7 mouse cellular contexts compared by ENCODE assay signal in the genomic region with DNA sequence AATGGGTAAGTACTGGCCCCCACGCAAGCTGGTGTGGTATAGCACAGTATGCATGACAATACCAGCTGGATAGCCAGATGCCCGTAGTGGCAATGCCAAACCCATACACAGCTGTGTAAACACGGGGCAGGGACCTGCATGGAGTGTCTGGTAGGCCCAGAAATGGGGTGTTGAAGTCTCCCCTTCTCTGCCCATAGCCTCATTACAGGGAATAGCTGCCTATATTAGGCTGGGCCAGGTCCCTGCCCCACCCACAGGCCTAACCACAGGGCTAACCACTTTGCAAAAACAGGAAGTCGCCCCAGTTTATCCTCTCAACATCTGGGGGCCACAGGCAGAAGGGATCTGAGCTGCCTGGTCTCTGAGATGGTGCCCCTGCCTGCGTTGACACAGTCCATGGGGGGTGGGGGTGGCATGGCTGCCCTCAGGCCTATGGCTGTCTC. TPM values are rescaled to one million over a fixed set of nuclear protein-coding genes. Genes with fewer than 3 reads are reported as not detected.
DNase-seq lines count a peak whose midpoint lies in the region; ATAC-seq and TF ChIP-seq lines count a peak whose summit lies in the region.
"Not testable (repeated sequence)": the region's sequence is repeated elsewhere in the genome, so short reads cannot be mapped to it uniquely, and the experiment has no call there.

No protein-coding gene starts in this region.

- peak; percentile 46 for DNase-seq in CD4-positive, CD25-positive, alpha-beta regulatory T cell, adult 2 months (ENCODE audit: low read depth, low spot score)
- peak; percentile 44 to 67 for DNase-seq in spleen, adult 18-20 months
- peak; percentile 59 for DNase-seq in thymus, postnatal 14 days

- 2% methylated on average over 5 of the region's 5 CpGs for WGBS in bone marrow, adult 2 months
- 11% methylated on average over 5 of the region's 5 CpGs for WGBS in liver, embryonic 15.5 days (ENCODE audit: insufficient replicate concordance)

- not testable (repeated sequence) for H3K4me2 ChIP-seq in liver, embryonic 15.5 days

- H3K27me3 ChIP-seq in liver, embryonic 15.5 days = not testable (repeated sequence)

- not testable (repeated sequence) for H3K4me3 ChIP-seq in bone marrow, adult 2 months (replicated peaks; ENCODE audit: control insufficient read depth, low read depth, low read length); liver, embryonic 15.5 days (replicated peaks)

- TF ChIP-seq POLR2A in bone marrow, adult 2 months (IDR thresholded peaks at IDR 0.05; ENCODE audit: borderline replicate concordance, control insufficient read depth, low read depth, low read length) = not testable (repeated sequence)

- not testable (repeated sequence) for TF ChIP-seq CTCF in bone marrow, adult 2 months (IDR thresholded peaks at IDR 0.05; ENCODE audit: control insufficient read depth, insufficient read depth, low read length)

- not testable (repeated sequence) for H3K36me3 ChIP-seq in liver, embryonic 15.5 days (replicated peaks)

- H3K9me3 ChIP-seq in liver, embryonic 15.5 days (replicated peaks) = not testable (repeated sequence)

- peak; percentile 68 for ATAC-seq in inflammation-experienced regulatory T-cells, adult 6 months
- ATAC-seq in liver, embryonic 15.5 days (ENCODE audit: insufficient read depth) = peak; percentile 61
- ATAC-seq in megakaryocyte-erythroid progenitor cell, adult 5-6 weeks (replicated peaks; ENCODE audit: low FRiP score, low TSS enrichment, poor library complexity, severe bottlenecking) = peak; percentile 76

- peak overlapping the region; percentile 62 for H3K27ac ChIP-seq in bone marrow, adult 2 months (ENCODE audit: control insufficient read depth, insufficient read depth, low read depth, low read length, poor library complexity)
- 0 out of 2 replicates have a peak overlapping the region, but pooled peaks have one; percentile 24 for H3K27ac ChIP-seq in liver, embryonic 15.5 days (replicated peaks)

- peaks cover 14% of the 10 kb centered on the region for H3K4me1 ChIP-seq in bone marrow, adult 2 months (ENCODE audit: control insufficient read depth, insufficient read depth, low read length)
- peaks cover 19% of the 10 kb centered on the region for H3K4me1 ChIP-seq in liver, embryonic 15.5 days (replicated peaks)

- not testable (repeated sequence) for H3K9ac ChIP-seq in liver, embryonic 15.5 days

RNA-seq across cellular contexts. Expression of gene Alkbh4, which starts 13.2 kb away (rescaled TPM):
- 8.8 and 14.2 TPM in 2 replicates for polyA plus RNA-seq in bone marrow, adult 2 months (2011; ENCODE audit: insufficient read depth, insufficient read length, low replicate concordance, missing spikeins)
- polyA plus RNA-seq in inflammation-experienced regulatory T-cells, adult 6 months (2017; shearing (Covaris generic)) = 10 to 100 TPM; 51.3 to 63.3 (median 56.7) TPM
- 12.0 and 15.1 TPM in 2 replicates for polyA plus RNA-seq in liver, embryonic 15.5 days (2015; fragmentation: Nextera tagmentation; extraction: Ambion mirVana)
- total RNA-seq in megakaryocyte-erythroid progenitor cell, adult 5-6 weeks (2014; fragmentation: Nextera tagmentation) = 12.1 and 19.2 TPM in 2 replicates
- total RNA-seq in megakaryocyte-erythroid progenitor cell, adult 5-6 weeks (2017) = 8.1 and 8.5 TPM in 2 replicates

RNA-seq across cellular contexts. Expression of gene Lrwd1, which starts 13.3 kb away (rescaled TPM):
- 41.9 and 61.5 TPM in 2 replicates for polyA plus RNA-seq in bone marrow, adult 2 months (2011; ENCODE audit: insufficient read depth, insufficient read length, low replicate concordance, missing spikeins)
- 10 to 100 TPM; 37.0 to 37.7 (median 37.2) TPM for polyA plus RNA-seq in inflammation-experienced regulatory T-cells, adult 6 months (2017; shearing (Covaris generic))
- polyA plus RNA-seq in liver, embryonic 15.5 days (2015; fragmentation: Nextera tagmentation; extraction: Ambion mirVana) = 34.1 and 37.2 TPM in 2 replicates
- total RNA-seq in megakaryocyte-erythroid progenitor cell, adult 5-6 weeks (2014; fragmentation: Nextera tagmentation) = 64.7 and 67.4 TPM in 2 replicates
- 47.7 and 49.6 TPM in 2 replicates for total RNA-seq in megakaryocyte-erythroid progenitor cell, adult 5-6 weeks (2017)

RNA-seq across cellular contexts. Expression of gene Orai2, which starts 21.4 kb away (rescaled TPM):
- polyA plus RNA-seq in bone marrow, adult 2 months (2011; ENCODE audit: insufficient read depth, insufficient read length, low replicate concordance, missing spikeins) = 13.1 and 33.3 TPM in 2 replicates
- 10 to 100 TPM; 55.8 to 72.0 (median 64.8) TPM for polyA plus RNA-seq in inflammation-experienced regulatory T-cells, adult 6 months (2017; shearing (Covaris generic))
- 3.4 and 4.4 TPM in 2 replicates for polyA plus RNA-seq in liver, embryonic 15.5 days (2015; fragmentation: Nextera tagmentation; extraction: Ambion mirVana)
- total RNA-seq in megakaryocyte-erythroid progenitor cell, adult 5-6 weeks (2014; fragmentation: Nextera tagmentation) = 14.5 and 20.3 TPM in 2 replicates
- 10.1 and 23.9 TPM in 2 replicates for total RNA-seq in megakaryocyte-erythroid progenitor cell, adult 5-6 weeks (2017)

RNA-seq across cellular contexts. Expression of gene Polr2j, which starts 32.7 kb away (rescaled TPM):
- 54.8 and 82.1 TPM in 2 replicates for polyA plus RNA-seq in bone marrow, adult 2 months (2011; ENCODE audit: insufficient read depth, insufficient read length, low replicate concordance, missing spikeins)
- 100 to 1,000 TPM; 120 to 150 (median 121) TPM for polyA plus RNA-seq in inflammation-experienced regulatory T-cells, adult 6 months (2017; shearing (Covaris generic))
- 111 and 129 TPM in 2 replicates for polyA plus RNA-seq in liver, embryonic 15.5 days (2015; fragmentation: Nextera tagmentation; extraction: Ambion mirVana)
- 227 and 248 TPM in 2 replicates for total RNA-seq in megakaryocyte-erythroid progenitor cell, adult 5-6 weeks (2014; fragmentation: Nextera tagmentation)
- total RNA-seq in megakaryocyte-erythroid progenitor cell, adult 5-6 weeks (2017) = 163 and 177 TPM in 2 replicates

RNA-seq across cellular contexts. Expression of gene Prkrip1, which starts 49.6 kb away (rescaled TPM):
- 40.9 and 47.7 TPM in 2 replicates for polyA plus RNA-seq in bone marrow, adult 2 months (2011; ENCODE audit: insufficient read depth, insufficient read length, low replicate concordance, missing spikeins)
- 10 to 100 TPM; 40.9 to 48.3 (median 45.5) TPM for polyA plus RNA-seq in inflammation-experienced regulatory T-cells, adult 6 months (2017; shearing (Covaris generic))
- 16.5 and 22.5 TPM in 2 replicates for polyA plus RNA-seq in liver, embryonic 15.5 days (2015; fragmentation: Nextera tagmentation; extraction: Ambion mirVana)
- 24.2 and 32.6 TPM in 2 replicates for total RNA-seq in megakaryocyte-erythroid progenitor cell, adult 5-6 weeks (2014; fragmentation: Nextera tagmentation)
- 67.4 and 131 TPM in 2 replicates for total RNA-seq in megakaryocyte-erythroid progenitor cell, adult 5-6 weeks (2017)
